Mouse (Mus musculus): ENCODE data around the gene Slc9a2.

GRCm38 (mm10) chr1:40774040-40774439 is 93.7 kb downstream of the Slc9a2 start:
- TF ChIP-seq CTCF (IDR thresholded peaks at IDR 0.05; ENCODE audit: low read depth, low read length) (no peak), POLR2A (IDR thresholded peaks at IDR 0.05; ENCODE audit: borderline replicate concordance, low read depth, low read length) (no peak)

Data from bone marrow macrophage, adult 2 months (primary cell).